Mouse (Mus musculus): ENCODE measurements around the gene Kcnab2. TPM values are rescaled to one million over a fixed set of nuclear protein-coding genes. Genes with fewer than 3 reads are reported as not detected.

Gene Kcnab2
- polyA plus RNA-seq, 1 experiment from 2014 or later: 21.7 TPM

GRCm38 (mm10) chr4:152392192-152392591, 85.5 kb downstream of the Kcnab2 start:
- no peaks in the 10 kb centered on the region for H3K4me1 ChIP-seq (ENCODE audit: control insufficient read depth, insufficient read depth, low read length)
- no peaks in the 10 kb centered on the region for H3K27me3 ChIP-seq (ENCODE audit: control insufficient read depth, insufficient read depth, low read length)
- no peak overlapping the region for H3K4me3 ChIP-seq (ENCODE audit: low read length)
- H3K36me3 ChIP-seq (ENCODE audit: control insufficient read depth, insufficient read depth): no peaks in the 10 kb centered on the region
- H3K4me2 ChIP-seq (ENCODE audit: low read depth, low read length): no peak overlapping the region
- 74% methylated on average over 5 of the region's 5 CpGs for WGBS
- no peak for ATAC-seq (replicated peaks; ENCODE audit: extremely low read depth, insufficient read depth, low FRiP score)
- no peak overlapping the region for H3K27ac ChIP-seq (ENCODE audit: low read length)
- no peak overlapping the region for H3K9ac ChIP-seq (ENCODE audit: low read length)
- no peaks in the 10 kb centered on the region for H3K9me3 ChIP-seq (replicated peaks; ENCODE audit: control insufficient read depth, low read length)

DNA sequence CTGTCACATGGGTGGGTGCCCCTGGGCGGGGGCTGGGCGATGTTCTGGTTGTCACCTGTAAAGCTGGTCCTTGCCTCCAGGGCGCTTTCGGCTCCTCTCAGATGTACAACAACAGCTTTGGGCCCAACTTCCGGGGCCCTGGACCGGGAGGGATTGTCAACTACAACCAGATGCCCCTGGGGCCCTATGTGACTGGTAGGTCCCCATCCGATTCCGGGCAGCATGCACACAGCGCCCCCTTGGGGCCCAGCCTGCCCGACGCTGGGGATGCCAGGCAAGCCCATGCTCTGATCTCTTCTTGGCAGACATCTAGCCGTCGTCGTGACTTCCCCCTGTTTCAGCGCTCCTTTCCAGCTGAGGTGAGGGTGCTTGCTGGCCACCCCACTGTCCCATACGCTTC, 92.0 kb downstream of the Kcnab2 start:
- H3K9ac ChIP-seq (ENCODE audit: low read length): no peak overlapping the region
- H3K27me3 ChIP-seq (ENCODE audit: control insufficient read depth, insufficient read depth, low read length): no peaks in the 10 kb centered on the region
- no peak overlapping the region for H3K4me2 ChIP-seq (ENCODE audit: low read depth, low read length)
- H3K27ac ChIP-seq (ENCODE audit: low read length): no peak overlapping the region
- WGBS: 53% methylated on average over 16 of the region's 16 CpGs
- no peak overlapping the region for H3K4me3 ChIP-seq (ENCODE audit: low read length)
- H3K36me3 ChIP-seq (ENCODE audit: control insufficient read depth, insufficient read depth): no peaks in the 10 kb centered on the region
- H3K4me1 ChIP-seq (ENCODE audit: control insufficient read depth, insufficient read depth, low read length): no peaks in the 10 kb centered on the region
- no peaks in the 10 kb centered on the region for H3K9me3 ChIP-seq (replicated peaks; ENCODE audit: control insufficient read depth, low read length)
- no peak for ATAC-seq (replicated peaks; ENCODE audit: extremely low read depth, insufficient read depth, low FRiP score)

DNA sequence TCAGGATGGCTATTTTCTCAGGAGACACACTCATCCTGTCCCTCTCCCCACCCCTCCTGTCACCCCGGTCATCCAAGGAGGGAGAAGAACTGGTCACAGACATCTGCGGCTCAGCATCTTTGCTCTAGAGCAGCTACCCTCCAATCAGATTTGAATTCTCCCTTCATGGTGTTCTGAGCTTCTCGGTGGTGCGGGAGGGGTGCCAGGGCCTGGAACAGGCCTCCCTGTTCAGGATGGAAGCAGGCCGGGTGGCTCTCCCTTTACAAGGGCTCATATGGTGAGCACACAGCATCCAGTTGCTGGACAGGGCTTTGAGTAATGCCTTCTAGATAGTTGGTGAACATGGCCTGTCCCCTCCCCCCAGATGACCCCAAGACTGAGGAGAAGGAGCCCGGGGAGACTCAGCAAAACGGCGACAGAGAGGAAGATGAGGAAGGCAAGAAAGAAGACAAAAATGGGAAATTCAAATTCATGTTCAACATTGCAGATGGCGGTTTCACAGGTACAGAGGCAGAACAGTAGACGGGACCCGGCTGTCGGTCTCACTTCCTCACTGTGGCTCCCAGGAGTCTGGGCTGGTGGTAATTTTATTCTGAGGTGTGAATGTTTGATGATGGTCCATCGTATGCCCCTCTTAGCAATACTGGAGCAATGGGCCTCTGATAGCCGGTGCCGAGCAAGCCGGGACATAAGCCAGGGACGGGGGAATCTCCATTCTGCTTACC, 95.0 kb downstream of the Kcnab2 start:
- Histone ChIP-seq H3K9me3 (replicated peaks; ENCODE audit: control insufficient read depth, low read length) (no peaks in the 10 kb centered on the region), H3K36me3 (ENCODE audit: control insufficient read depth, insufficient read depth) (no peaks in the 10 kb centered on the region), H3K4me3 (ENCODE audit: low read length) (no peak overlapping the region), H3K4me2 (ENCODE audit: low read depth, low read length) (no peak overlapping the region), H3K4me1 (ENCODE audit: control insufficient read depth, insufficient read depth, low read length) (no peaks in the 10 kb centered on the region), H3K27me3 (ENCODE audit: control insufficient read depth, insufficient read depth, low read length) (no peaks in the 10 kb centered on the region), H3K9ac (ENCODE audit: low read length) (no peak overlapping the region), H3K27ac (ENCODE audit: low read length) (no peak overlapping the region)
- 79% methylated on average over 17 of the region's 17 CpGs for WGBS
- no peak for ATAC-seq (replicated peaks; ENCODE audit: extremely low read depth, insufficient read depth, low FRiP score)

DNA sequence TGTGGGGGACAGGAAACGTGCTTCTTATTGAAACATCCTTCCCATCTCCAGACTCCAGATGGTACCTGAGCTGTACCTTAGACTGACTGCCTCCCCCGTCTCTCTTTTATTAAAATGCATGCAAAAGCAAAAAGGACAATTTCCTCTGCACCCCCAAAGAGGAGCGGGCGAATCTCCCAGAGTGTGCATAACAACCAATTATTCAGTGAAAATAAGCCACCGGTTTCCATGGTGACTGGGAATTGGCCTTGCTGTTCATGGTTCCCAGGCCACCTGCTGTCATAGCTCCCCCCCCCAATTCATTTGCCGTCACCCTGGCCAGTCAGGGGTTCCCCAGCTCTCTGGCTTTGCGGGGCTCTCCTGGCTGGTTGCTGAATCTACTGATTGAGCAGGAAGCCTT, 112.4 kb downstream of the Kcnab2 start:
- Histone ChIP-seq H3K27me3 (ENCODE audit: control insufficient read depth, insufficient read depth, low read length) (peaks cover 13% of the 10 kb centered on the region), H3K4me1 (ENCODE audit: control insufficient read depth, insufficient read depth, low read length) (no peaks in the 10 kb centered on the region), H3K27ac (ENCODE audit: low read length) (no peak overlapping the region), H3K36me3 (ENCODE audit: control insufficient read depth, insufficient read depth) (no peaks in the 10 kb centered on the region), H3K9ac (ENCODE audit: low read length) (no peak overlapping the region), H3K9me3 (replicated peaks; ENCODE audit: control insufficient read depth, low read length) (no peaks in the 10 kb centered on the region), H3K4me2 (ENCODE audit: low read depth, low read length) (no peak overlapping the region), H3K4me3 (ENCODE audit: low read length) (no peak overlapping the region)
- no peak for ATAC-seq (replicated peaks; ENCODE audit: extremely low read depth, insufficient read depth, low FRiP score)
- 67% methylated on average over 7 of the region's 7 CpGs for WGBS

DNA sequence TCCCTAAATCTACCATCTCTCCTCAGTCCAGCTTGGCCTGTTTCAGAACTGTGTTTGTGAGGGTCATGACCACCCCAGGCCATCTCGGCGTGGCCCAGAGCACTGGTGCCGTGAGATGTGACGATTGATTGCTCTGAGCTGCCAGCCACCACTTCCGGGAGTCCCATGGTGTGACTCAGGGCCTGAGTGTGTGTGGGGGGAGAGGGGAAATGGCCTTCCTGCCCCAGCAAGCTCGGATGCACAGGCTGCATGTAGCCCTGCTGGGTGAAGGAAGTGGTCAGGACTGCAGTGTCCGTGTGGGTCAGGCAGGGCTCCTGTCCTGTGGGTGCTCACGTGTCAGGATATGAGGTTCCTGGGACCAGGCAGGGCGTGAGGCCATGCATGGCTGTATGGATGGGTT, 115.5 kb downstream of the Kcnab2 start:
- WGBS: 44% methylated on average over 9 of the region's 9 CpGs
- H3K27me3 ChIP-seq (ENCODE audit: control insufficient read depth, insufficient read depth, low read length): peaks cover 14% of the 10 kb centered on the region

GRCm38 (mm10) chr4:152360855-152361254, 116.8 kb downstream of the Kcnab2 start:
- Histone ChIP-seq H3K27ac (ENCODE audit: low read length) (no peak overlapping the region), H3K9ac (ENCODE audit: low read length) (no peak overlapping the region), H3K36me3 (ENCODE audit: control insufficient read depth, insufficient read depth) (no peaks in the 10 kb centered on the region), H3K4me3 (ENCODE audit: low read length) (no peak overlapping the region), H3K4me1 (ENCODE audit: control insufficient read depth, insufficient read depth, low read length) (no peaks in the 10 kb centered on the region), H3K9me3 (replicated peaks; ENCODE audit: control insufficient read depth, low read length) (no peaks in the 10 kb centered on the region), H3K4me2 (ENCODE audit: low read depth, low read length) (no peak overlapping the region), H3K27me3 (ENCODE audit: control insufficient read depth, insufficient read depth, low read length) (peaks cover 14% of the 10 kb centered on the region)
- WGBS: 1% methylated on average over 24 of the region's 24 CpGs
- ATAC-seq (replicated peaks; ENCODE audit: extremely low read depth, insufficient read depth, low FRiP score): no peak

More for the DNA sequence above, 115.5 kb downstream of the Kcnab2 start:
- no peak overlapping the region for H3K4me3 ChIP-seq (ENCODE audit: low read length)
- no peaks in the 10 kb centered on the region for H3K9me3 ChIP-seq (replicated peaks; ENCODE audit: control insufficient read depth, low read length)
- ATAC-seq (replicated peaks; ENCODE audit: extremely low read depth, insufficient read depth, low FRiP score): no peak
- H3K9ac ChIP-seq (ENCODE audit: low read length): no peak overlapping the region
- no peaks in the 10 kb centered on the region for H3K36me3 ChIP-seq (ENCODE audit: control insufficient read depth, insufficient read depth)
- no peaks in the 10 kb centered on the region for H3K4me1 ChIP-seq (ENCODE audit: control insufficient read depth, insufficient read depth, low read length)
- no peak overlapping the region for H3K27ac ChIP-seq (ENCODE audit: low read length)
- H3K4me2 ChIP-seq (ENCODE audit: low read depth, low read length): no peak overlapping the region

DNA sequence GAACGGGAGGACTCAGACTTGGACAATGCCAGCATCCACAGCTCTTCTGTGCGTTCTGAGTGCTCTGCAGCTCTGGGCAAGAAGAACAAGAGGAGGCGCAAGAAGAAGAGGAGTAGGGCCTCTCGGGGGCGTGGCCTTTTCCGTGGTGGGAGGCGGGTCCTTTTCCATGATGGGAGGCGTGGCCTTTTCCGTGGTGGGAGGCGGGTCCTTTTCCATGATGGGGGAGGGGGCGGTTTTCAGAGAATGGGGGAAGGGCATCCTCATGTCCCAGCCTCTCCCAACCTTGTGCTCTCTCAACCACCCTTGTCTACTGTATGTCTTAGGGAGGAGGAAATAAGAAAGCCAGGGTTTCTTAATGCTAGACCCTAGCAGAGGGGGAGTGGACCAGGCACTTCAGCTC, 118.0 kb downstream of the Kcnab2 start:
- no peak for ATAC-seq (replicated peaks; ENCODE audit: extremely low read depth, insufficient read depth, low FRiP score)
- no peaks in the 10 kb centered on the region for H3K4me1 ChIP-seq (ENCODE audit: control insufficient read depth, insufficient read depth, low read length)
- WGBS: 6% methylated on average over 11 of the region's 11 CpGs

GRCm38 (mm10) chr4:152355672-152356071, 122.0 kb downstream of the Kcnab2 start:
- WGBS: 62% methylated on average over 7 of the region's 7 CpGs
- H3K27me3 ChIP-seq (ENCODE audit: control insufficient read depth, insufficient read depth, low read length): peaks cover 23% of the 10 kb centered on the region

More for the DNA sequence above, 118.0 kb downstream of the Kcnab2 start:
- Histone ChIP-seq H3K9me3 (replicated peaks; ENCODE audit: control insufficient read depth, low read length) (no peaks in the 10 kb centered on the region), H3K27me3 (ENCODE audit: control insufficient read depth, insufficient read depth, low read length) (peaks cover 11% of the 10 kb centered on the region), H3K27ac (ENCODE audit: low read length) (no peak overlapping the region), H3K4me3 (ENCODE audit: low read length) (no peak overlapping the region), H3K4me2 (ENCODE audit: low read depth, low read length) (no peak overlapping the region), H3K36me3 (ENCODE audit: control insufficient read depth, insufficient read depth) (no peaks in the 10 kb centered on the region), H3K9ac (ENCODE audit: low read length) (no peak overlapping the region)

GRCm38 (mm10) chr4:152353886-152354637, 123.6 kb downstream of the Kcnab2 start:
- ATAC-seq (replicated peaks; ENCODE audit: extremely low read depth, insufficient read depth, low FRiP score): no peak
- Histone ChIP-seq H3K27me3 (ENCODE audit: control insufficient read depth, insufficient read depth, low read length) (peaks cover 31% of the 10 kb centered on the region), H3K27ac (ENCODE audit: low read length) (no peak overlapping the region)

More at GRCm38 (mm10) chr4:152355672-152356071, 122.0 kb downstream of the Kcnab2 start:
- no peak overlapping the region for H3K9ac ChIP-seq (ENCODE audit: low read length)
- H3K4me2 ChIP-seq (ENCODE audit: low read depth, low read length): no peak overlapping the region
- ATAC-seq (replicated peaks; ENCODE audit: extremely low read depth, insufficient read depth, low FRiP score): no peak
- no peak overlapping the region for H3K27ac ChIP-seq (ENCODE audit: low read length)
- no peaks in the 10 kb centered on the region for H3K36me3 ChIP-seq (ENCODE audit: control insufficient read depth, insufficient read depth)
- no peaks in the 10 kb centered on the region for H3K4me1 ChIP-seq (ENCODE audit: control insufficient read depth, insufficient read depth, low read length)
- no peak overlapping the region for H3K4me3 ChIP-seq (ENCODE audit: low read length)
- no peaks in the 10 kb centered on the region for H3K9me3 ChIP-seq (replicated peaks; ENCODE audit: control insufficient read depth, low read length)

More at GRCm38 (mm10) chr4:152353886-152354637, 123.6 kb downstream of the Kcnab2 start:
- Histone ChIP-seq H3K4me1 (ENCODE audit: control insufficient read depth, insufficient read depth, low read length) (no peaks in the 10 kb centered on the region), H3K9ac (ENCODE audit: low read length) (no peak overlapping the region), H3K4me3 (ENCODE audit: low read length) (no peak overlapping the region), H3K36me3 (ENCODE audit: control insufficient read depth, insufficient read depth) (no peaks in the 10 kb centered on the region), H3K4me2 (ENCODE audit: low read depth, low read length) (no peak overlapping the region), H3K9me3 (replicated peaks; ENCODE audit: control insufficient read depth, low read length) (no peaks in the 10 kb centered on the region)
- 70% methylated on average over 14 of the region's 14 CpGs for WGBS

Measured in heart, embryonic 16.5 days (tissue).